Mouse (Mus musculus) testis, postnatal 14 days (tissue): ENCODE data around the gene Hmga2.
A peak's percentile ranks its signal among the peaks of the same experiment; 100 is the strongest.

Source experiments
- DNase-seq: peaks from one replicate; pipeline ENCODE4 v3.0.0; 2021; ENCODE audit warnings: low spot score

Hmga2 gene

DNA sequence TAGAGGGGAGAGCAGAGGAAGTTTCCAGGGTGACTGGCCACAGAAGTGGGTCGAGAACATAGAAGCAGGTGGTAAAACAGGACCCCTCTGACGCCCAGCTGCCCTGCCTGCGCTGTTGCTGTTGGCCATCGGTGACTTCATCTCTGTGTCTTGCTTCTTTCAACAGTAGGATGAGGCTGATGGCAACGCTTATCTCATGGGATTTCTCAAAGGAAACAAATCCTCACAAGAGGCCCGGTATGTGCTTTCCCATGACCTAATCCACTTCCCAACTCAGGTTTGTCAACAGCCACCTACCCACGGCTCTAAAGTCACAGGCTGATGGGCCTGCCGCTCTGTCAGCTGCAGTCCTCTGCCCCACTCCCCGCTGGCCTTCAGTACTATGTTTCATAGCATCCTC is 52.3 kb downstream of the Hmga2 start:
- DNase-seq, result no peak

- DNase-seq, result no peak
Measured at GRCm38 (mm10) chr10:120423256-120423655, 53.0 kb downstream of the Hmga2 start.

DNA sequence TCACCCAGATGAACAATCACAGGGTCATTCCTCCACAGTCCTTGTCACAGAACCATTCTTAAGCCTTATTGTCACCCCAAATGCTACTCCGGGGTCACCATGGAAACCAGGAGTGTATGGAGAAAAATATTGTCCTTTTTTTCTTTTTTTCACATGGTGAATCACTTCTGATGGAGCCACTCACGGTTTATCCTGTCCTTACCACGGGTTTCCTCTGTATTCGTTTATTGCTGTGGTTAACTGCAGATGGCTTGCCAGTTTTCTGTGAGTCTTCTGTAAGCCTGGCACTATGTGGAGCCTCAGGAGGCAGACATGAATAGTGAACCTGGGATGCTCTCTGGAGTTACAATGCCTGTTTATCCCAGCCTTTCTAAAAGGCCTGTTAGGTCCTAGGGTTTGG is 53.4 kb downstream of the Hmga2 start:
- no peak for DNase-seq

- DNase-seq, result peak; percentile 47
Measured at GRCm38 (mm10) chr10:120422050-120422449, 54.2 kb downstream of the Hmga2 start.

DNA sequence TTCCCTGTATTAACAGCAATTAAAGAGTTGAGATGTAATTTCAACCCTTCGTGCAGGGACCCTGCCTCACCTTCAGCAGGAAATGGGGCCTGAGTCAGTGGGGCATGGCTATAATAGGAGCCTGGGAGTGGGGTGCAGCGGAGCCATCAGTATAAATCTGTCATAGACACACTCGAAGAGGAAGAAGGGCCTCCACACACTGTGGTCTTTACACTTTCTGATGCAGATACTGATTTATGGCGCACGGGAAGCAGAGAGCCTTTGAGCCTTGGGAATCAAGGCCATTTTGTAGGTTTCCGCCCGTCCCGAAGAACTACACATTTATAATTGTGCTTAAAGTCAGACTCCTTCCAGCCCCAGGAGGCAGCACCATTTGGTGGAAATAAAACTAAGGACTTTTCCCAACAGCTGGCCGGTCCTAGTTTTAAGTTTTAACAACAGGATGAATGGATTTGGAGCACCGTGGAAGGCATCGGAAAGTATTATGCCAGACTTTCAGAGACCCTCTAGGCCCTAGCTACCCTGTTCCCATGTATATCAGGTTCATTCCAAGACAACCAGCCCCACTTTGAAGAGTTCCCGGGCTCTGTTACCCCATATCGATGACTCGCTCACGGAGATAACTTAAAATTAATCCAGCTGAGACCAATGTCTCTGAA is 55.2 kb downstream of the Hmga2 start:
- no peak for DNase-seq

DNA sequence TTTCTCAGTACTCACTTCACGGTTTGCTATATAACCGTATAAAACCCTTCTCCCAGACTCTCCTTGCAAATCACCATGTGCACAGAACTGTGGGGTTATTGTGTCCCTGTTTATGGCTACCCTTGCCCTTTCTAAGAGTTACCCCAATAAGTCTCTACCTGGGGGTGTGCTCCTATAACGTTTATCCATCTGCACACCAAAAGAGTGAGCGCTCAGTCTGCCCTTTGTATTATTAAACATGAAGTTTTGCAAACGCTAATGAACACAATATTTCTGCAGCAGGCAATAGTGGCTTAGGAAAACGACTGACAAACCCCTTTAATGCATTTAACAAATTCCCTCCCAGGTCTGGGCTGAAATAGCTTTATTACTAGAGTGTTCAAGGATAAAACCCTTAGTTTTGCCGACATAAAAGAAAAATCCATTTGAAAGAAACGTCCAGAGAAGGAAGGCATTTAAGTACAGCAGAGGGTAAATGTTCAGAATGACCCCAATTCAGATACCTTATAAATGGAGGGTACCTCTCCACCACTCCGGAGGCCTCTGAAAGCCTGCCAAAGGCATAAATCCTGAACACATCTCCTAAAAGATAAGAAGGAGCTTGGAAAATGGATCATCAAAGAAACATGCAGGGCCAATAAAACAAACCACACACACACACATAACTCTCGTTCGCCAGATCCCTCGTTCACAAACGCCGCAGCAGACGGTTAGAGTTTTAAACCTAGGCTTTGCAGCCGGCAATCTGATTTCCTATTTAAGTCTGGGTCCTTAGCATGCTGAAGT is 57.3 kb downstream of the Hmga2 start:
- DNase-seq, result no peak

DNA sequence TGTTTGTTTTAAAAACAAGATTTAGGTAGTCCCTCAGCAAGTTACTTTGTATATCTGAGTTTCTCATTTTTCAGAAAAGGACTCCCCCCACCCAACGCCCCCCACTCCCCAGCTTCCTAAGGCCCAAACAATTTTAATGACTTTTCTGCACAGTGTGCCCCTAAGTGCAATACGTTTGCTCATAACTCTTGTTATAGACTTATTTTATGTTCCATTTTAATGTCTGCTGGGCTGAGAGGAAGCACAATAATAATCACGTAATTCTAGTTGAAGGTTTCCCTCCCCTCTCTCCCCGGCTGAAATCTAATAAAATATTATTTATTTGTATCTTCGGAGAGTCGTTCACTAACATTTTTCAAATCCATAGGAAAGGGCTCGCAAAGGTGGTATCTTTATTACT is 58.1 kb downstream of the Hmga2 start:
- no peak for DNase-seq

DNA sequence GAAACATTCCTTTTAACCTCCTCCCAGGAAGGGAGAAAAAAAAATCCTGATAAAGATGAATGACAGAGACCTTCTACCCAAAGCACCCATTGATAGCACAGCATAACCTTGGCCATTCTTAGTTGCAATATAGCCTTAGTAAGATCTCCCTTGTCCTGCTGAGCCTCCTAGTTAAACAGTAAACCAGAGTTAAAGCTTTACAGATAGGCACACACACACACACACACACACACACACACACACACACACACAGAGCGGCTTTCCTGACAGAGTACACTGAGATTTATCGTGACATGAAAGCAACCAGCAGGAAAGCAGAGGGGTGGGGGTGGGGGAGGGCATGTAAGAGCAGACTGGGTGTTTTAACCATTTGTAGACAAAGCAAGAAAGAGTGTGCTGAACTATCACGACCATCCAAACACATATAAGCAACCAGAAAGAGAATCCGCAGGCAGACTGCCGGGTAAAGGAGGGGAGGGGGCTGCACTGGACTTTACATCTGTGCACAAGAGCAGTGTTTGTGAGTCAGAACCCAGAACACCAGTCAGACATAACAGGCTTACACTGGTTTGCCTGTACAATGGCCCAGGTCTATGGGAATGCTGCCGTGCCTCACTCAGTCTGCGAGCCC is 58.7 kb downstream of the Hmga2 start:
- DNase-seq, result no peak

DNA sequence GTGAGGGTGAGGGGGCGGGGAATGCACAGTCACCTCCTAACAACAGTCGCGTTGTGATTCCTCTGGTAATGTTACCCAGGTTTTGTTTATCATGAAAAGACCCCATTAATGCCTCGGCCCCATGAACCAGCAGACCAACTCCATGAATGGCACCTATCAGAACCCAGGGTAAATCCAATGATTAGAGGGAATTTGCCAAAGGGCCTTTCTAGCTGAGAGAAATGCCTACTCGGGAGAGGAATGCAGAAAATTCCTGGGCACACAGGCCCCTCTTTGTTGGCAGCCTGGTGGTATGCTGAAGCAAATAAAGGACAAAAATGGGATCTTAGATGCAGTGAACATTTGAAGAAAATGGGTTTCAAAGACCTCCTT is 59.2 kb downstream of the Hmga2 start:
- no peak for DNase-seq

DNA sequence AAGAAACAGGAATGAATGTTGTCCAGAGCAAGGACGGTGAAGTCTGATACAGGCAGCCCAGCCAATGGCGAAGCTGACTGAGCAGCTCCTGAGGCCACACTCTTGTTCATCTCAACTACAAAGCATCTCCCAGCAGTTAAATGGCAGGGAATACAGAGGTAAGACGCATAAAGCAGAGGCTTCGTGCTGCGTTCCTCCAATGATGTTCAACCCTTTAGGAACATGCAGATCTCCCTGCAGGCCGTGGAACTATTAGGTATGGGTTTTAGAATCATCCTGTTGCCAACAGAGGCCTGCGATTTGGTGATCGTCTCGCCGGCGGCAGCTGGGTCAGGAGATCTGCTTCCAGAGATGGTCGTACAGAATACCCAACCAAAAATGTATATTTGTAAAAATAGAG is 59.6 kb downstream of the Hmga2 start:
- DNase-seq, result no peak

DNA sequence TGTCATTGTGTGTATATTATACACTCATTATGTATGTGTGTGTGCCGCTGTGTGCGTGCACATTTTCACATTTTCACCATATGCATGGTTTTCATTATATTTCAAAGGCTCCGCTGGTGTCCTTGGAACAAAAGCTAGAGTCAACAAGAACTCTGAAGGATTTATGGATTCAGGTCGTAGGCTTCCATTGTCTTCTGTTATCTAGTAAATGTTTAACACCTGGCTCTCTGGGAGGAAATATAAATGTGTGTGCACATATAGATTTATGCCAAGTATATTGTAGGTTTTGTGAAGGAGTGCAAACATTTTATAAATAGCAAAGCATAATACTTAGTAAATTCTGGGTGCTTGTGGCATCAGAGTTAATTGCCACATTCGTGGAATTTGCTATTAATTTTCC is 64.1 kb downstream of the Hmga2 start:
- DNase-seq, result no peak

DNA sequence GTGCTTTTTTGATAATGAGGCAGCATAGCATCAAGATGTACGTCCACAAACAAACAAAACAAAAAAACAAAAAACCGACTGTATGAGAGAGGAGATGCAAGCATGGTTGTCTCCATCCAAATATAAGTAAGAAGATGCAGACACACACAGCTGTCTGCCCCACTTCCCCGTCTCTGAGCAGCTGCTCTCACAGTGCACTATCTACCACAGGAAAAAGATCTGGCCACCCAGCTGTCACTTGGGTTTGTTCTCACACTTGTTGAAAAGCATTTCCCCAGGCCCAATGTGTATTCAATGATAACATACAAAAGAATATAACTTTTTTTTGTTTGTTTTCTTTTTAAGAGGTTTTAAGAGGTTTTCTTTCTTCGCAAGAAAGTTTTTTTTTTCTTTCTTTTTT is 65.3 kb downstream of the Hmga2 start:
- DNase-seq, result no peak

GRCm38 (mm10) chr10:120409131-120409530 is 67.1 kb downstream of the Hmga2 start:
- DNase-seq, result no peak

GRCm38 (mm10) chr10:120407230-120407629 is 69.0 kb downstream of the Hmga2 start:
- DNase-seq, result no peak

GRCm38 (mm10) chr10:120406038-120406437 is 70.2 kb downstream of the Hmga2 start:
- peak; percentile 37 for DNase-seq

DNA sequence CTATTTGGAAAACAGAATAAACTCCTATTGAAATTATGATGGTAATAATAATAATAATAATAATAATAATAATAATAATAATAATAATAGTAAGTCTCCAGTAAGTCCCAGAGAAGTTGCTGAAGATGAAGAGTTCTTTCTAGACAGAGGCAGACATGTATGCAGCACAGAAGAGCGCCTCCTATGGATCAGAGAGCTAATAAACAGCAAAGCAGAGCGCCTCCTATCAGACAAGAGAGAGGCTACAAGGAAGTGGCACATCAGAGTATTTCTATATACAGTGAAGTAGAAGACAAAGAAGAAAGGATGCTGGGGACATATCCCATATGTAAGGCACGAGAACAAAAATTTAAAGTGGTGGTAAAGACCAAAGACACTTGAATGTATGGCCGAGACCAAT is 70.9 kb downstream of the Hmga2 start:
- no peak for DNase-seq

DNA sequence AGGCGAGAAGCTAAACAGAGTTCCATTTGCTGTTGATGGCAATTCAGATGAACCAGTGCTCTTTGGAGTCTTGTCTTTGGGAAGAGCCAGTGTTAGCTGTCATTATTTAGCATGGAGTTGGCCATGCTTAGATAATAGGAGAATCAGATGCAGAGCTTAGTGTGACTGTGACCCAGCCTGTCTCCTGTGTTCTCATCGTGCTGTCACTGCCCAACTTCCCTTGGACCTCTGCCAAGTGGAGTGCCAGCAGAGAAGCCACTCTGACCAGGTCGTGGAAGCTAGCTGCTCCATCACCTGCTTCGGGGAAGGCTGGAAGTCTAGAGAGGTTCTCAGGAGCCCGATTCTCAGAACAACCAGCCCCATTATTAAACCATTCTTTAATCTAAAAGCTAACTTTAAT is 73.3 kb downstream of the Hmga2 start:
- DNase-seq, result no peak

GRCm38 (mm10) chr10:120401787-120402186 is 74.5 kb downstream of the Hmga2 start:
- no peak for DNase-seq

DNA sequence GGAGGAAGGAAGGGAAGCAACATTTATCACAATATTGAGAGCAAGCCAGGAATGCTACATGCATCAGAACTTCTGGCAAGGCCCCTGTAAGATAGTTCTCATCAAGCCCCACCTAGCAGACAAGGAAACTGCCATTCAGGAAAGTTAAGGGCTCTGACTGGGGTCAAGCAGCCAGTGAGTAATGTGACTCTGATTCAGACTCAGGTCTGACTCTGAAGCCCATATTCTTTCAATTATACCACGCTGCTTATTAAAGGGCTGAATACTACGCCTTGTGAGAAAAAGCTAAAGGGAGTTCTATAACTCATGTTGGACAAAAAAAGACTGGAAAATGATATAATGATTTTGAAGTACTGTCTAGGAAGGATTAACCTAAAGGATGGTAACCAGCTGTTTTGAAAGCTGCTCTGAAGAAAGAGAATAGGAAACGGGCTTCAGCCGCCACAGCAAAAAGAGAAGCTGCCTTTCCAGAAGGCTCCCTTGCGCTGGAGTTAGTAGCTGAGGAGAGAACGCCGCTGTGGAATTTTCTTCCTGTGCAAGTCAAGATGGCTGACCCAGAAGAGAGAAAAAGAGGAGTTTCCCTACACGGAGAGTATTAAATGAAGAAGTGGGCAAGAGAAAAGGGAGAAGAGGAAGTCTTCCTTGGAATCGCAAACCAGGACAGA is 76.3 kb downstream of the Hmga2 start:
- DNase-seq, result no peak

DNA sequence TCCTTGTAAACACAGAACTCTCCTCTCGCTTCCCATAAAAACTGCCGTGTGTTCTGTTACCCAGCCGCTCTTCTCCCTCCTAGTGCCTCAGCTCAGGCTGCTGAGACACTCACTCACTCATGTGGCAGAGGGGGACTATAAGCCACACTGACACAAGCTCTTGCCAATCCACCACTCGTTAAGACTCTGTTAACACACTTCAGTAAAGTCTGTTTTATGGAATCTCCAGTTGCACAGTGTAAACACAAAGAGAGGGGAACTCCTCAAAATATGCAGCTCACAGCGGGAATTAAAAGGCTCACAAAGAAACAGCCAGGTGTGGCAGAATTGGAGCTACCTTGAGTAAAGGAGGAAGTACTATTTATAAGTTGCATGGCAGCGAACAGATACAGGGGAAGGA is 77.5 kb downstream of the Hmga2 start:
- DNase-seq, result no peak

GRCm38 (mm10) chr10:120397211-120397631 is 79.0 kb downstream of the Hmga2 start:
- DNase-seq, result no peak

DNA sequence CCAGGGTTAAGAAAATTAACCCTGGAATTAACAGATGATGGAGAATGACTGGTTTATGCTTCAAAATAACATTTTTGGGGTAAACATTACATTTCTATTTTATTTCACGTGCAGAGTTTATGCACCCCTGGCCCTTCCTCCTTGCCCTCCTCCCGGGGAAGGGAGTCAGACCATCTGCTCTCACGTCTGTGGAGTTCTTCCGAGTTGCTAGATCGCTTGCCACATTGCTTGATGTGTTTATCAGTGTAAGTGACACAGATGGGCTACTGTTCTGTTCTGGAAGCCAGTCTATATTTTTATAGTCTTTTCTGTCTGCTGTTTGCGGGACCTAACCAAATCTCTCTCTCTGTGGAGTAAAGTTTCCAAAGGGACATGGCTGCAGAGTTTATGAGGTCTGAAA is 80.7 kb downstream of the Hmga2 start:
- no peak for DNase-seq

GRCm38 (mm10) chr10:120394740-120395139 is 81.5 kb downstream of the Hmga2 start:
- DNase-seq, result no peak
